Mouse (Mus musculus): ENCODE measurements around the gene Gm17359. TPM values are rescaled to one million over a fixed set of nuclear protein-coding genes. Genes with fewer than 3 reads are reported as not detected.

The Gm17359 gene
- polyA plus RNA-seq, 1 experiment from 2014 or later: not detected

- ATAC-seq (replicated peaks; ENCODE audit: insufficient number of reproducible peaks, insufficient read depth, low FRiP score, low read depth): no peak
- H3K27me3 ChIP-seq: no peaks in the 10 kb centered on the region
- no peak overlapping the region for H3K4me2 ChIP-seq
- H3K9ac ChIP-seq: no peak overlapping the region
- 70% methylated on average over 7 of the region's 7 CpGs for WGBS
- no peak overlapping the region for H3K27ac ChIP-seq
- H3K4me3 ChIP-seq: no peak overlapping the region
- no peaks in the 10 kb centered on the region for H3K4me1 ChIP-seq (replicated peaks)
- no peaks in the 10 kb centered on the region for H3K36me3 ChIP-seq
- no peaks in the 10 kb centered on the region; the same call in 1 of the 2 replicates for H3K9me3 ChIP-seq (replicated peaks)
Measured at GRCm38 (mm10) chr3:79310184-79310583, 26.3 kb upstream of the Gm17359 start.

- H3K9me3 ChIP-seq (replicated peaks): no peaks in the 10 kb centered on the region; the same call in 1 of the 2 replicates
- no peak overlapping the region for H3K27ac ChIP-seq
- H3K4me1 ChIP-seq (replicated peaks): no peaks in the 10 kb centered on the region
- H3K4me2 ChIP-seq: no peak overlapping the region
- ATAC-seq (replicated peaks; ENCODE audit: insufficient number of reproducible peaks, insufficient read depth, low FRiP score, low read depth): no peak
- no peaks in the 10 kb centered on the region for H3K36me3 ChIP-seq
- H3K9ac ChIP-seq: no peak overlapping the region
- H3K4me3 ChIP-seq: no peak overlapping the region
- no peaks in the 10 kb centered on the region for H3K27me3 ChIP-seq
Measured at GRCm38 (mm10) chr3:79311895-79312294, 24.6 kb upstream of the Gm17359 start.

DNA sequence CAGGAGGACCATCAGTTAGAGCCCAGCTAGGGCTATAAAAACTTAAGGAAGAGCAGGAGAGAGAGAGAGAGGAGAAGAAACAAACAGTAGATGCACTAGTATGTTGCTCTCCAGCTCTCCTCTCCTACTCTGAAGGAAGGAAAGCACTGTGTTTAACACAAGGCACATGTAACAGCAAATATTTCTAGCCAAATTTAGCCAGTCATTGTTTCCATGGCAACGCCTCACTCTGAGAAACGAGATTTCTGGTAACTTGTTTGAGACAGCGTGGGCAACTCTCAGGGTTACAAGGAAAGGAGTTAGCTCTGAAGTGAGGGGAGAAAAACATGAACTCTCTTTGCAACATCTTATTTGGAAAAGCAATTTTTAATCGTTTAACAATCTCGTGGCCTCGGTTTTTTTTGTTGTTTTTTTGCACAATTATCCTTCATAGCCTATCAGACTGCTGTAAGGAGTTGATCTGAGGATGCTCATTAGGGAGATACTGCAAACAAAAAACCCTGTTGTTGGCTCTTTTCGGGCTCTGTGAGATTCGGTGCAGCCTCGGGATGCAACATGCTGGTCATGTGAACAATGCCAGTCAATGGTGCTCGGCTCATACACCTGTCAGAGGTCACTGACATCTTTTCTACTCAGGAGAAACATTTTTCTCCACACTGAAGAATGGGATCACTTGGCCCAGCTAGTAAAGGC, 22.3 kb upstream of the Gm17359 start:
- ATAC-seq (replicated peaks; ENCODE audit: insufficient number of reproducible peaks, insufficient read depth, low FRiP score, low read depth): no peak
- WGBS: 68% methylated on average over 10 of the region's 10 CpGs

DNA sequence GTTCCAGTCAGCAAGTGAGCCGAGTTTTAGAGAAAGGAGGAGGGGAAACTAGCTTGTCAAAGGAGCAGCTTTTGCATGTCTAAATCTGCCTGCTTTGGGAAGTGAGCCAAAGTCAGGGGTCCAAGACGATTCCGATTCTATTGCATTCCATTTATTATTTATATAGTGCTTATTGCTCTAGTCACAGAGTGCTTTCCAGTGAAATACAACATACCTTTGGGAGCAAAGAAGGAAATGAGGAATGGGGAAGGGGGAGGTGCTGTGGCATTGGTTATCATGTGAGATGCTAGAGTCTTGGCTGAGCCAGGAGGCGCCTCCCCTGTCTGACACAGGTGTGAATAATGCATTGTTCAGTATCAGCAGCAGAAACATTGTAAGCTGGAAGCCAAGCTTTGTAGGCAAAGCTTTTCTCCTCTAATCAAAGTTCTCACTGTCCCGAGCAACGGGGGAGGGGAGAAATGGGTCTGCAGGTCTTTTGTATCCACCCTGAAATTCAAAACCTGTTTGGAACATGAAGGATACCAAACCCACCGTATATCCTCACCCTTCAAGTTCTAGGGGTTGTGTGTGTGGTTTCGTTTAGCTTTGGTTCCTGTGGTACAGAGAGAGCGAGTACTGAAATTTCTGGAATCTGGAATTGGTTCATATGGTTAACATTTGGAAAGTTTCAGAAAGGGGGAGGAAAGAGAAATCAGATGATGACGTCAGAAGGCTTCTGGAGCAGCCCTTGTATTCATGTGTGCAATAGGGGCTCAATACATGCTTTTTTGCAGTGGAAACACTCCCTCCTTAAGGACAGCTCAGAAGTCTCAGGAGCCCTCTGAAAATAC, 11.5 kb upstream of the Gm17359 start:
- H3K9me3 ChIP-seq (replicated peaks): no peaks in the 10 kb centered on the region
- no peak overlapping the region for H3K4me3 ChIP-seq
- H3K27ac ChIP-seq: peak overlapping the region; percentile 31; the same call in 1 of the 2 replicates
- WGBS: 40% methylated on average over 10 of the region's 10 CpGs
- ATAC-seq (replicated peaks; ENCODE audit: insufficient number of reproducible peaks, insufficient read depth, low FRiP score, low read depth): no peak
- H3K27me3 ChIP-seq: no peaks in the 10 kb centered on the region
- H3K36me3 ChIP-seq: no peaks in the 10 kb centered on the region
- H3K4me1 ChIP-seq (replicated peaks): peaks cover 4% of the 10 kb centered on the region
- H3K9ac ChIP-seq: no peak overlapping the region
- peak overlapping the region; percentile 32; the same call in 1 of the 2 replicates for H3K4me2 ChIP-seq

More for the DNA sequence above, 22.3 kb upstream of the Gm17359 start:
- H3K36me3 ChIP-seq: no peaks in the 10 kb centered on the region
- H3K9me3 ChIP-seq (replicated peaks): no peaks in the 10 kb centered on the region
- H3K4me3 ChIP-seq: no peak overlapping the region
- H3K9ac ChIP-seq: no peak overlapping the region
- no peak overlapping the region for H3K27ac ChIP-seq
- H3K4me2 ChIP-seq: no peak overlapping the region
- no peaks in the 10 kb centered on the region for H3K4me1 ChIP-seq (replicated peaks)
- H3K27me3 ChIP-seq: no peaks in the 10 kb centered on the region

GRCm38 (mm10) chr3:79329691-79330315, 6.7 kb upstream of the Gm17359 start:
- no peak overlapping the region for H3K27ac ChIP-seq
- H3K4me2 ChIP-seq: no peak overlapping the region
- H3K4me3 ChIP-seq: no peak overlapping the region
- 46% methylated on average over 8 of the region's 8 CpGs for WGBS
- H3K36me3 ChIP-seq: no peaks in the 10 kb centered on the region
- H3K27me3 ChIP-seq: no peaks in the 10 kb centered on the region
- H3K4me1 ChIP-seq (replicated peaks): peaks cover 2% of the 10 kb centered on the region
- no peaks in the 10 kb centered on the region for H3K9me3 ChIP-seq (replicated peaks)
- no peak for ATAC-seq (replicated peaks; ENCODE audit: insufficient number of reproducible peaks, insufficient read depth, low FRiP score, low read depth)
- no peak overlapping the region for H3K9ac ChIP-seq

GRCm38 (mm10) chr3:79333051-79333450, 3.4 kb upstream of the Gm17359 start:
- H3K4me1 ChIP-seq (replicated peaks): no peaks in the 10 kb centered on the region
- no peaks in the 10 kb centered on the region for H3K9me3 ChIP-seq (replicated peaks)
- no peak overlapping the region for H3K27ac ChIP-seq
- no peak overlapping the region for H3K9ac ChIP-seq
- no peak for ATAC-seq (replicated peaks; ENCODE audit: insufficient number of reproducible peaks, insufficient read depth, low FRiP score, low read depth)
- 69% methylated on average over 7 of the region's 7 CpGs for WGBS
- H3K4me3 ChIP-seq: no peak overlapping the region
- H3K4me2 ChIP-seq: no peak overlapping the region
- H3K27me3 ChIP-seq: no peaks in the 10 kb centered on the region
- no peaks in the 10 kb centered on the region for H3K36me3 ChIP-seq

GRCm38 (mm10) chr3:79333643-79334200, 2.7 kb upstream of the Gm17359 start:
- Histone ChIP-seq H3K36me3 (no peaks in the 10 kb centered on the region), H3K9ac (no peak overlapping the region), H3K27ac (no peak overlapping the region), H3K4me2 (no peak overlapping the region), H3K4me3 (no peak overlapping the region), H3K4me1 (replicated peaks) (no peaks in the 10 kb centered on the region), H3K9me3 (replicated peaks) (no peaks in the 10 kb centered on the region), H3K27me3 (no peaks in the 10 kb centered on the region)
- 47% methylated on average over 8 of the region's 8 CpGs for WGBS
- no peak for ATAC-seq (replicated peaks; ENCODE audit: insufficient number of reproducible peaks, insufficient read depth, low FRiP score, low read depth)

DNA sequence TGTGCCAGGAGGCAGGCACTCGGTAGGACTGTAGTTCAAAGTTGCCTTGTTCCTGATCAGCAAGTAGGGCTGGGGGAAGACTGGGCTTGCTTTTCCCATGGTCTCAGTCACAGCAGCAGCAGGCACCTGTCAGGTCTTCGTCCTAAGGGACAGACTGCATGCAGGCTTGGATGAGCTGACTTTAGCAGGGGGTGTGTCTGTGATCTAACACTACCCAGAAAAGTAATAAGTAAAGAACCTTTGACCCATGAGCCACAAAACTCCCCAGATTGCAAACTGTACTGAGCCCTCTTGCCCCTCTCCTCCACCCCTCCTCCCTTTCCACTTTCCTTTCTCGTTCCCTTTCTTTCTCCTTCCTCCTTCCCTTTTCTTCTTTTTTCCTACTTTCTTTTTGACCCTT, 4.3 kb downstream of the Gm17359 start:
- Histone ChIP-seq H3K27me3 (no peaks in the 10 kb centered on the region), H3K9me3 (replicated peaks) (no peaks in the 10 kb centered on the region), H3K4me3 (no peak overlapping the region), H3K4me1 (replicated peaks) (no peaks in the 10 kb centered on the region), H3K27ac (no peak overlapping the region), H3K9ac (no peak overlapping the region), H3K36me3 (no peaks in the 10 kb centered on the region), H3K4me2 (no peak overlapping the region)
- 43% methylated on average over 3 of the region's 3 CpGs for WGBS
- no peak for ATAC-seq (replicated peaks; ENCODE audit: insufficient number of reproducible peaks, insufficient read depth, low FRiP score, low read depth)

DNA sequence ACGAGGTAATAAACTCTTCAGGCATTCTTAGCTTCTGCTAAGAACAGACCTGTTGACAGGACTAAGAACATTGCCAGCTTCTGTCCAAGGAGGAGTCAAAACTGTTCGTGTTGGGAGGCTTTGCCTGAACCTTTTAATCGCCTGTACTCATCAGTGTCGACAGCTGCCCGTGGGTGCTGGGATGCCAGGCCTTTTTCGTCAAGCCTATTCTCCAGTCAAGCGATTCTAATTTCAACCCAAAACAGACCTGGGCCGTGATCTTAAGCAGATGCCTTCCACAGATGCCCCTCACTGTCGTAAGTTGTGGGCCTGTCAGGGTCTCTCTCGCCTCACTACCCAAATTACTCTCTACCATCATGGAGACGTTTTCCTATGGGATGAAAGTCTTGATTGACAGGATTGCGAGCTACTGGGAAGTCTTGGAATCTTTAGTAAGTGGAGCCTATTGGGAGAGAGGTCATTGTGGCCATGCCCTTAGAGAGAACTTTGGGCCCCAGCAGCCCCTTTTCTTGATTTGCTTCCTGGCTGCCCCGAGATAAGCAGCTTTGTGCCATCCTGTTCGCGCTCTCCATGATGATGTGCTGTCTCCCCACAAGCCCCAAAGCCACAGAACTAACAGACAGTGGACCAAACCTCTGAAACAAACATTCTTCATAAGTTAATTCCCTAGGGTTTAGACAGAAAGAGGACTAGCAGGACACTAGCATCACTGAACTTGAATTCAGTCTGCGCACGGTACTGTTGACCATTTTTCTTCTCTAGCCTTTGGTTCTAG, 6.7 kb downstream of the Gm17359 start:
- no peak overlapping the region for H3K27ac ChIP-seq
- 55% methylated on average over 17 of the region's 17 CpGs for WGBS
- H3K27me3 ChIP-seq: no peaks in the 10 kb centered on the region
- no peaks in the 10 kb centered on the region for H3K36me3 ChIP-seq
- H3K4me1 ChIP-seq (replicated peaks): no peaks in the 10 kb centered on the region
- no peaks in the 10 kb centered on the region for H3K9me3 ChIP-seq (replicated peaks)
- H3K4me3 ChIP-seq: no peak overlapping the region
- H3K4me2 ChIP-seq: no peak overlapping the region
- ATAC-seq (replicated peaks; ENCODE audit: insufficient number of reproducible peaks, insufficient read depth, low FRiP score, low read depth): no peak
- no peak overlapping the region for H3K9ac ChIP-seq

DNA sequence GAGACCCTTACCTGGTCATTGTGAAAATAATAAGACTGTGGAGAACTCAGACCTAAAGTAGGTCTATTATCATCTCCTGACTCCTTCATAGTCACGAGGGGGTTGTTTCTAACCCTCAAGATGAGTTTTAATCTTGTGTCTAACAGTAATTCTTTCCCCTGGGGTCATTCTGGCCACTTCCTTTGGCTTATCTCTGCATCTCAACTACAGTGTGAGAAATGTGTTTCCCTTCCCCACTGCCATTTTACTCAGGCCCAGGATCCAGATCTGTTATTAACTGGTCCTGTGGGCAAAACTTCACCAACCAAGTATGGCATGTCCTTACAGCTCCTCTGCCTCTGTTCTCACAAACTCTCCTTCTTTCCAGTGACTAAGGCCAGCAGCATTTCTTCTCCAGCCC, 12.8 kb downstream of the Gm17359 start:
- no peaks in the 10 kb centered on the region for H3K36me3 ChIP-seq
- no peak overlapping the region for H3K4me3 ChIP-seq
- no peak overlapping the region for H3K4me2 ChIP-seq
- no peak overlapping the region for H3K27ac ChIP-seq
- no peak overlapping the region for H3K9ac ChIP-seq
- no peak for ATAC-seq (replicated peaks; ENCODE audit: insufficient number of reproducible peaks, insufficient read depth, low FRiP score, low read depth)
- H3K9me3 ChIP-seq (replicated peaks): no peaks in the 10 kb centered on the region
- H3K27me3 ChIP-seq: no peaks in the 10 kb centered on the region
- H3K4me1 ChIP-seq (replicated peaks): no peaks in the 10 kb centered on the region
- 52% methylated on average over 1 of the region's 1 CpGs for WGBS

GRCm38 (mm10) chr3:79358721-79359120, 22.3 kb downstream of the Gm17359 start:
- Histone ChIP-seq H3K4me2 (no peak overlapping the region), H3K27me3 (no peaks in the 10 kb centered on the region), H3K27ac (no peak overlapping the region), H3K36me3 (no peaks in the 10 kb centered on the region), H3K4me3 (no peak overlapping the region), H3K9ac (no peak overlapping the region), H3K9me3 (replicated peaks) (no peaks in the 10 kb centered on the region), H3K4me1 (replicated peaks) (0 out of 2 replicates have a peak, but pooled peaks cover 3% of the 10 kb centered on the region)
- no peak for ATAC-seq (replicated peaks; ENCODE audit: insufficient number of reproducible peaks, insufficient read depth, low FRiP score, low read depth)
- 40% methylated on average over 4 of the region's 4 CpGs for WGBS

Measured in heart, embryonic 15.5 days (tissue).